Mouse (Mus musculus): ENCODE results near the gene Tent5a.

The Tent5a gene

DNA sequence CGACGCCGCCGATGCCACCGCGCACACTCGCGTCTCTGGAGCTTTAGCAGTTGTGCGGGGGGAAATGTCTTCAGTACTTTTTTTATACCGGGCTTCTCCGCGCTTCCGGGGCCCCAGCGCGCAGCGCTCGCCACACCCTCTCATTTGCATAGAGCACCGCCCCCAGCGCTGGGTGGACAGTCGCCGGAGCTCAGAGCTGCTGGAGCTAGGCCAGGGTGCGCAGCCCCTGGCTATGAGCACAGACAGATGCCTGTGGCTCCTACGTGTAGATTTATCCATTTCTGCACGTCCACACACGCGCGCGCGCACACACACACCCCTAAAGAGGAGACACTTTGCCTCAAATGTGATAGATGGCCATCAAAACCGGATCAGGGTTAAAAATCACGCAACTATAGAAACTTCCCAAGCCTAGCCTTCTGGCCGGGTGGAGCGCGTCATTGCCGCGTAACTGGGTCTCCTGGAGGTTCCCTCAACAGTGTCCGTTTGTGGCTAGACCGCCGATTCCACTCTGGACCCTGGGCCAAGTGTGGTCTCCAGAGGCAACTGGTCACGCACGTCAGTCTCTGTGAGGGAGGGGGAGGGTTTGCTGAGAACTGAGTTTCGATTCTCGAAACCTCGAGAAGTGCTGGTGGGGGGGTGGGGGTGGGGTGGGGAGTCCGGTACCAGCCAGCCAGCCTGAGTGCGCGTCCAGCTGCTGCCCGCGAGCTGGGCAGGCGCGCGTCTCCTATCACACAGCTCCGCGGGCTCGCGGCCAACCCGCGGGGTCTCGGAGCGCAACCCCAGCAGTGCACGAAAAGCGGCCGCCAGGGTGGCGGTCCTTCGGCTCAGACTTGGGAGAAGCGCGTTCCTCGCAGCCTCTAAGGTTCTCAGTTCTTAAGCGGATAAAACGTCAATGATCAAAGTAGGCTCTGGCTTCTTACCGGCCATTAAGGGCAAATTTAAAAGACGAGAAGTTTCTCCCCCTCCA lies at the start of gene Tent5a:
Gene Tent5a, minus strand, starts transcription at position 107 of the 970 bp plus-strand sequence.
- peak; percentile 82 for DNase-seq

DNA sequence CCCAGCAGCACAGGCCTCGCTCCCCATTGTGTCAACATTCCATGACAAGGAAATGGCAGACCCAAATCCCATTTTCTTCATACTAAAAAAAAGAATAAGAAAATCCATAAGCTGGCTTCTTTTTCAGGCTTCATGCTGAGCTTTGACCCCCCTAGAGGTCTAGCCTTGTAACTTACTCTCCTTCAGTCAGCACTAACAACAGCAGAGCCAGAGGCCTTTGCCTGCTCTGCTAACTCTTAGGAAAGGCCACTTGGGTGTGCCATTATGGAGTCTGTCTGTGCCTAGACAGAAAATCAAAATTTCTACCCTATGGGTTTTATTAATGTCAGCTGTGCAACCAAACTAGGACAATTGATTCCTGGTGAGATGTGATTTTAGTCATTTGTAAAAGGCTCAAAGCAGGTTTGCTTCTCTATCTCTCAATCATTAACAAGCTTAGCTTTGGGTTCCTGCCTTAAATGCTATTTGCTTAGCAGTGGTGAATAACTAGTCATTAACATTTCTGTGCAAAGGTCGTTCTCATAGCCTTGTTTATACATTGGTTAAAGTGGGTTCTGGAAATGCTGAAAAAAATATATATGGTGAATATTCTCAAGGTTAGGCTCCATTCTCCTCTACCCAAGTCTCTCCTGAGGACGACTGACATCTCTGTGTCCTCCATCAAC lies 49.6 kb upstream of the Tent5a start:
- DNase-seq, result no peak

DNA sequence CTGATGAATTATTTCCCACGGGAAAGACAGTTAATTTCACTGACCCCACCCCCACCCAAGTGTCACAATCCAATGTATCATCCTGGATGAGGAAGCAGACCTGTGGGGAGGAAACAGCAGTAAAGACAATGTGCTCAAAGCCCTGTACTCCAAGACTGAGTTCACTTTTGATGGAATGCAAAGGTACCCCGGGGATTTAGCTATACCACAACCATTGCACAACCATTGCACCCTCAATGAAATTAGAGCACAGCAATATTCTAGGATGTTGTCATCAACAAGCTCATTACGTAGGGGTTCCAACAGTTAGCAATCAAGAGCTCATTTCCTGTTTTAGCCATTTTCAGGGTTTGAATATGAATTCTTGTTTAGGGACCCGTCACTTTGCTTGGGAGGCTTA lies 48.0 kb upstream of the Tent5a start:
- no peak for DNase-seq

DNA sequence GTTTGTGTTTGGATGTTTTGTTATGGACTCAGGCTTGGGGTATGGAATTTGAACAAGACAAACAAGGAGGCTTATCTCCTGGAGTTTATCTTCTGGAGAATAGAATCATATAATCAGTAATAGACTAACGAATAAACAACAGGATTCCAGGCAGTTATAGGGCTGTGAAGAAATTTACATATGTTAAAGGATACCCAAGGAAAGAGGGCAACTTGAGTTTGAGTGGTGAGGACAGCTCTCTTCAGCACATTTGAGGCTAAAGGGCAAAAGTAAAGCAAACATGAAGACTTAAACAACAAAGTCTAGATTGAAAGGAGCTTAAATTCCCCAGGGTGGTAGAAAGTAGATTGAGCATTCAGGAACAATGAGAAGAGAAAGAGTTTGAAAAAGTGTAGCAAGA lies 44.9 kb upstream of the Tent5a start:
- DNase-seq, result no peak

DNA sequence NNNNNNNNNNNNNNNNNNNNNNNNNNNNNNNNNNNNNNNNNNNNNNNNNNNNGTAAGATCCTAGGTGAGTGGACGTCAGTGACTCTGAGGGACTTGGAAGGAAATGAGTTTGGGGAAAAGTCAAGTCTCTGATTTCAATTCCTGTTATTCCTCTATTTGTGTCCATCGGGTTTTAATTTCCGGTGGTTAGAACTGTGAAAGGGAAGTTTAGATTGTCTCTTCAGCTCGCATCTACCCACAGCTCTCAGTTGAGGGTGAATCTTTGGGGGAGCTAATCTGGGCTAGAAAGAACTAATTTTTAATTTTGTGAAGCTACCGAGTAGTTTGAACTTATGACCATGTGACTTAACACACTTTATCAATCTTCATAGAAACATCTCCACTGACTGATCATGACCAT lies 42.4 kb upstream of the Tent5a start:
- DNase-seq, result no peak

DNA sequence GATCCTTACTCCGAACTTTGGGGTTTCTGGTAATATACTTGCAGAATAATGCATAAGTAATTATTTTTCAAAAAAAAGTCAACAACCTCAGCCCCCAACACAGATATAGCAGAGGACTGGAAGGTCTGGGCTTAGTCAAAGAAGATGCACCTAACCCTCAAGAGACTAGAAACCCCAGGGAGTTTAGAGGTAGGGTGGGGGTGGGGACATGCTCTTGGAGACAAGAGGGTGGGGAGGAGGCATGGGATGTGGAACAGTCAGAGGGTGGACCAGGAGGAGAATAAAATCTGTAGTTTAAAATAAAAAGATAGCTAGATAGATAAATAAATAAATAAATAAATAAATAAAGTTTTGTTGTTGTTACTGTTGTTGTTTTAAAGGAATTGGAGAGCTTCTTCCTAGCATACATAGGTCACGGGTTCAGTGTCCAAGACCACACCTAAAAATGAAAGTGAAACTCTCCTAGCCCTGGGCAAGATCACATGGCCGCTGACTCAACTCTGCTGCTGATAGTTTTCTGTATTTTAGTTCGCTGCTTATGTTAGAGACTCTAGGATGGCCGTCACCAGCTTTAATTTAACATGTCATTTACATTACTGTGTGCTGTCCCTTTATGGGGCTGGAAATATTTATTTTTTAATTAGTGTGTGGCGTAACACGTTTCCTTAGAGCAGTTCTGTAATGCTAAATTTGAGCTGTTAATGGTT lies 30.2 kb upstream of the Tent5a start:
- no peak for DNase-seq

DNA sequence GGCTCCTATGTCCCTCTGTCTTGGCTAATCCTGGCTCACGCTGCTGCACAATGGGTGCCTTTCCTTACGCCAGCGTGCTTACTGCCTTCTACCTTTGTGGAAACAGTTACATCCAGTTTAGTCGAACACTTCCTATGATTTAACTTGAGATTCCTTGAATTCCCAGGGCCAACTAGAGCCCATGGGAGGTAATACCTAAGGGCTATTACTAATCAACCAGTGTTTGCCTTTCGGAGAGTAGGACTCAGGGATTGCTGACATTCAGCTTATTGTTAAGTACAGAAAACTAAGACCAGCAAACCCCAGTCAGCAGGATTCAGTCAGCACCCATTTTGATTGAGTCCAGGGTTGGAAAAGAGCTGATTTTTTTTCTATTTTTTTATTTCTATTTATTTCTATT lies 28.4 kb upstream of the Tent5a start:
- no peak for DNase-seq

DNA sequence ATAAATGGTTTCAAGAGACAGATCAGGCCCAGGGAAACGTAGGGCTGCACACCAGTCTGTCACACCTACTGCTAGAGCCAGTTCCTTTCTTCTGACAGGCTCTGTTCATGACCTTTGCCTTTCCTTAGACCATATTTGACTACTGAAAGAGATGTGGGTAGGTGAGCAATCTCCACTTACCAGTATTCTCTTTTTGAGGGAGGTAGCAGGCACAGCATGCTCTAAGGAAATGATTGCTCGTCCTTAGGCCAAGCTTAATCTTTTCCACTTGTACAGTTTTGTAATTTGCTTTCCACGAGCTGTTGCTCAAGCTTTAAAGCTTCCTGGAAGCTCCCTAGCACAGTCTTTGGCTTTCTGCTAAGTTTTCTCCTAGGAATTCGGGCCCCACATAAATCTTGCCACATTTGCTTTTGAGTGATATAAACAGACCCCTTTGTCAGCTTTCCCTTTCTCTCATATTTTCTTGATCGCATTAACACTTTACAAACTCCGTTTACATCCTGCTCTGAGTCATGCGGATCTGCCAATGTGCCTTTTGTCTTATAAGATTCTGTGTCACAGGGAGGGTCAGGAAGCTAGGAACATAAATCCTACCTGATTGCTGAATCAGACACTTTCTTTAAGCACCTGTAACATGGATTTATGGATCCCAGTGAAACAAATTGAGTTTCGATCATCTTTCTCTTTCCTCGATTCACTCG lies 20.8 kb upstream of the Tent5a start:
- DNase-seq, result no peak

DNA sequence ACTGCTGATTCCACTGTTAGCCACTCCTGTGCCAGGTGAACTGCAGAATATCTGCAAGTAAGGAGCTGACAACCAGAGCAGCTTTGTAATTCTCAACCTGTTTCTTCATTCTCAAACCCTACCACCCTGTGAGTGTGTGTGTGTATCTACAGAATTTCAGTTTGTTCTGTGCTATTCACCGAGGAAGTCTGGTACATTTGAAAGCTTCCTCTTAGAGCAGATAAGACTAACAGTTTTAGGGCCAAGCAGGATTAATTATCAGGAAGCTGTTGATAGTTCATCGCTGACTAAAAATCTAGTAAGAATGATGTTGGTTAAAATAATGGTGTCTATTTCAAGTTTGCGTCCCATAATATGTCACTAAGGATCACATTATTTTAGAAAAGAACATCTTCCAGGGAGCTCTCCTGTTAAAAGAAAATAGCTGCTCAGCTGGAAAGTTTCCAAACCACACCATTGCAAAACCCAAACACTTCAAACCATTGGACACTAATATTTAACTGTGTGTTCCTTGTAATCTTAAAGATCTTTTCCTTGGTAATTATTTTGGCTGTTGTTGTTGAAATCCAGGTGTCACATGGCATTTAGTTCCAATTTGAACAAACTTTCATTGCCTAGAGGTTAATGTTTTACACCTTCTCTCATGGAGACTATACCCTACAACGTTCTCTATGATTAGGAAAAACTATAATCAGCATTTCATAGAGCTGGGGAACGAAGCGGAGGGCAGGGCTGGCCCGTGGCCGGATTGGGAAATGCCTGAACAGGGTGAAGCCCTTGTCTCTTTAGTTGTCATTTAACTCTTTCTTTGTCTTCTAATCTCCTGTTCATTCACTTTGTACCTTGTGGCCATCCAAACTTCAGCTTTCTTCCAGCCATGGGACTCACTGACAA lies 16.0 kb upstream of the Tent5a start:
- DNase-seq, result peak; percentile 16

DNA sequence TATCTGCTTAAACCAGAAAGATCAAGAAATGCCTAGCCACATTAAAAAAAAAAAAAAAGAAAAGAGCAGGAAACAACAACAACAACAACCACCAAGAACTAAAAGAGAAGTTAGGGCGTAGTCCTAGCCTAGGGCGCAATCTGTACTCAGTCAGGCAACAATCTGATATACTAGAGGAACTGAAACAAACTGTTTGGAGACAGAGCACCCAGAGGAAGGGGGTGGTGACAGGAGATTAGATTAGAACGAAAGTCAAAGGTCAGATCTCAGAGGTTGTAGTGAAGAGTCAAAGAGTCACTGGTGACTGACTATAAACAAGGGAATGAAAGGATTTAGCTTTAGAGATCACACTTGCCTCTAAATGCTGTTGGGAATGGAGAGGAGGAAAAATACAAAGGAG lies 13.2 kb upstream of the Tent5a start:
- no peak for DNase-seq

DNA sequence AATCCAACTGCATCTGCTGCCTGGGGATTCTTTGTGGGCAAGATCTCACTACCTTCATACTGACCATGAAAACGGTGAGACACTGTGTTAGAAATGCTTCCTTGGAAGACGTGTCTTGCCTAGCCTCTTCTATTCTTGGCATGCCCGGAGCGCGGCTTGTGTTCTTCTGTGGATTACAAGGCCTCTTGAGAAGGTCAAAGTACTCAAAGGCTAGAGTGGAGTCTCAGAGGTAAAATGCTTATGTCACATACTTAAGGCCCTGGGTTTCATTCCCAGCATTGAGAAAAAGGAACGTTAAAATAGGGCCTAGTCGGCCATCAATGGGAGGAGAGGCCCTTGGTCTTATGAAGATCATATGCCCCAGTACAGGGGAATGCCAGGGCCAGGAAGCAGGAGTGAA lies 8.9 kb upstream of the Tent5a start:
- no peak for DNase-seq

DNA sequence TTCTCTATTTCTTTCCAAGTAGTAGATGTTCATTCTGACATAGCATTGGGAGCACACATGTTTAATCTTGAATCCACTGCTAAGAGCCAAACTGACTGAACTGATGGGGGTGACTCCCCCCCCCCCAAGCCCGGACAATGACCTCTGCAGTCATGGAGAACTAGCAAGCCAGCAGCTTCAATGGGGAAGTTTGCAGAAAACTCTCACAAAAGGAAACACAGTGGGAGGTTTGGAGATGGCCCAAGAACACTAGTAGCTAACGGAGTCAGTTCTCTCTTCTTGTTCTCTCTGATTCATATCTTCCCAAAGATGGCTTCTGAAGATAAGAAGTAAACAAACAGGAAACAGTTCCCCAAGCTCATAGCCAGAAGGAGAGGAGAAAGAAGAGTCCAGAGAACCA lies 4.4 kb upstream of the Tent5a start:
- DNase-seq, result no peak

DNA sequence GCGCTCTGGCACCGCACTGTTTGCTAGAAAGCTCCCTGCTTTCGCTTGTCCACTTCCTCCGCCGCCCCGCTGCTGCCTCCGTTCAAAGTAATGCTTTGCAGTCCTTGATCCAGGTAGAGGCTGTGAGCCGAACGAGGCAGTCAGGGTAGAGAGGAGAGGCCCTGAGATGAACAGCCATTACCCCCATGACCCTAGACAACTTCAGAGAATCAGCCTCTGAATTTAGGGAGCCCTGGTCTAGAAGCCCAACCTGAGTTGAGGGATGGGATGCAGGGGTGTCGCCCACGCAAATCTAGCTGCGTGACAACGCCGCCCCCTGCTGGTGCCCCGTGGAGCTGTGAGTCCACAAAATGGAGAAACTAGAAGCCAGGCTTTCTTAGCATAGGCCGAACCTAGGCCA lies 1.1 kb upstream of the Tent5a start:
- DNase-seq, result peak; percentile 92

DNA sequence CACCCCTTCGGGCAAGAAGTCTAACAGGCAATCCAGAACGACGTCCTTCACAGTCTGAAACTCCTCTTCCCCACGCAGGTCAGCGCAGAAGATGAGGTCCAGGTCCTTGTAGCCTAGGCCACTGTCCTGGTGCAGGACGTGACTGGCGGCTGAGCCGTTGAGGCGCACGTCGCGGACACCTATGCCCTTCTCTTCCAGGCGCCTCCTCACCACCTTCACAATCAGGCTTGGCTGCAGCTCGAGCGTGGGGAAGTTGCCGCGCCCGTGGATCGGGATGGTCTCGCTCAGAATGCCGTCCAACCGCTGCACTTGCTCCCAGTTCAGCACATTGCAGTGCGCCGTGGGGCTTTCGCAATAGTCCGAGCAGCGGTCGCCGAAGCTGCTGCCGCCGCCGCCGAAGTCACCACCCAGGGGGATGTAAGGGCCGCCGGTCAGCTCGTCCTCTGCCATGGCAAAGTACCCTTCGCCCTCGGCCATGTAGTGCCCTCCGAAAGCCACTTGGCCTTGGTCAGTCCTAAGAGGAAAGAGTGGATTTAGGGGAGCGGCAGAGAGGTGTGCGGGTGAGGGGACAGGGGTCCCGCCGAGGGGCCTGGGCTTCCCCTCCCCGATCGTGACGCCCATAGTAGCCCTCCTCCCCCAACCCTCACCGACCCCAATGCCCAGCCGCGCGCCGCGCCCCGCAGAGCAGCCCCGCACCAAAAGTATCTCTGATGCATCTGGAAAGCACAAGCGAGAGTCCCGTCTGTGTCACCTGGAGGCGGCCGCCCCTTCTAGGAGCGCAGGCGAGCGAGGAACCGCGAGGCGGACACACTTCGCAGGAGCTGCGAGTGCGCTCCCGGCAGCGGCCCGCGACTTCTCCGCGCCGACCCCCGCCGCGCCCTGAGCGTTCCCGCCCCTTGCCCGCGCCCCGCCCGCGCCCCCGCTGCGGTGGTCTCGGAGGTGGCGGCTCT lies 581 bp downstream of the Tent5a start:
- peak; percentile 64 for DNase-seq

DNA sequence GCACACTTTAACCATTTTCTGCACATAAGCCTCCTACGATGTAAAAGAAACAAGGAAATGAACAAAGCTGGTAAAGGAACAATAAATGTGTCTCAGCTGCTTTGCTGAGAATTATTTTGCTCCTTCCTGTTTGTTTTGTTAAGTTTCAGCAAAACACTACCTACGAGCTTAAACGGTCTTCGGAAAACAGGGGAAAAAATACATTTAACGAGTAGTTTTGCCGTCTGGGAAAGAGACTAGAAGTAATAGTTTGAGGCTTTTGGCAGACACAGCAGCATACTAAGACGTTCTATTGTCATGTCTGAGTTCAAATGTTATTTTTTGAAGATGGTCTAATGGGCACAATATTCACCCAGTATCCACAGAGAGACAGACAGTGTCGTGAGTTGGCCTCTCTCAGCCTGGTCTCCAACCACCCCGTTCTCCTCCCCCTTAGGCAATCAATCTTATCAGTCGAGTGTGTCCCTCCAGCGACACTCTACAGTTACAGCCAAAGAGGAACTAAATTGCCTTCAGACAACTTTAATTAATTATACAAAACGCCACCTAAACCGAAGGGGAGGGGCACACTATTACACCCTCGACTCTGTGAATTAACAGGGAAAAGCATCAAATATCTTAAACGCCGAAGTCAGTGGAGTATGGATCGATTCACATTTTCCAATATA lies 1.8 kb downstream of the Tent5a start:
- no peak for DNase-seq

DNA sequence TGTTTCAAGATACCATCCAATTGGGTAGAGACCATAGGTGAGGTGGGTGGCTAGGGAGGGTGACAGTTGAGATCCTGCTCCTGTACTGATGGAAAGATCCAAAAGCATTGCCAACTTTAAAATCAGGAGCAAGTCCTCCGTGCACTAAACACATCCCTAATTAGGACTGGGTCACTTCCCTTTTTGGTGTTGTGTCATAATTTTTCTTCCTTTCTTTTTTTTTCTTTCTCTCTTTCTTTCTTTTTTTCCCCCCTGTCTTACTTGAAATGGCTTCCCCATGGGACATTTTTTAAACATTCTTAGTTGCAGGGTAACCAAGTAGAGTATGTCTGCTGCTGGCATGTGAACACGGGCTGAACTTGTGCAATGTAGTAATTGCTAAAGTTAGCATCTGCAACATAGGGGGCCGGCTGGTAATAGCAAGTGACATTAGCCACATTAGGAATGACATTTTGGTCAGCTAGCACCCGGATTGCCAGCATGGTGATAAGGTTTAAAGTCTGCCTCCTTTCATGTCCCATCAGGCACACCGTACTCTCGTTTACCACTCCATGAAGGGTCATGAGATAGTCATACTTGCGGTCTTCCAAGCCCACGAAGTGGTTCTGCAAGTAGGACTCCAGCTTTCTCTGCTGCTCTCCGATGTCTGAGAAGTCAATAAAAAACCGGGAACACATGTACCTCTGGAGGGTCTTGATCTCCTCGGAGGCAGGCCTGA lies 2.8 kb downstream of the Tent5a start:
- no peak for DNase-seq

DNA sequence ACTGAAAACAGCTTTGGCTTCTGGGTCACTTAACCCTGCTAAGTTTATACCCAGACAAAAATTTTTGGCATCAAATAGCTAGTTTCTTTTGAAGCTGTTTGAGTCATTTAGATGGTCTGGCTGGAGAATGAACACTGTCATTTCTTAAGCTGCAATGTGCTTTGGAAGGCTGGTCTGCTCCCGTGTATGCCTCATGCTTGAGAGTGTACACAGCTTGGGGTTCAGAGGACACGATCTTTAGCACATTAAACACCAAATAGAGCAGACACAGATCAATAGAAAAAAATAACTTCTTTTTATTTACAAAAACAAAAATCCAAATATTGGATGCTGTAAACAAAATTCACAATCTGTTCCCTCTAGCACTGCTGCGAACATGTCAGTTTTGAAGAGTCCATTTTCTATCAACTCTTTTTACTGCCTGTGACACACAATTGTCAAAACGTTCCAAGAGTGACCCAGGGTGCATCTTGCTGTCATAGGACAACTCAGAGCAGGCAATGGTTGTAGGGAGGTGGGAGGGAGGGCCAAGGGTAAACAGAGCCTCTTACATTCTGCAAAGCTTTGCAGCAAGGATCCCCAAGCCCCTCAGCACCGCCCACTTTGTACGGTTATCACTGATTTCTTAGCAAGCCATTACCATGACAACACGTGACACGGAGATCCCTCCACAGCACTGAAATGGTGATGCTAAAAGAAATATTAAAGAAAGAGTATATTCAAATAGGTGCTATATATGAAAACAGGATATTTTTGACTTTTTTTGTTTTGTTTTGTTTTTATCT lies 6.8 kb downstream of the Tent5a start:
- no peak for DNase-seq

DNA sequence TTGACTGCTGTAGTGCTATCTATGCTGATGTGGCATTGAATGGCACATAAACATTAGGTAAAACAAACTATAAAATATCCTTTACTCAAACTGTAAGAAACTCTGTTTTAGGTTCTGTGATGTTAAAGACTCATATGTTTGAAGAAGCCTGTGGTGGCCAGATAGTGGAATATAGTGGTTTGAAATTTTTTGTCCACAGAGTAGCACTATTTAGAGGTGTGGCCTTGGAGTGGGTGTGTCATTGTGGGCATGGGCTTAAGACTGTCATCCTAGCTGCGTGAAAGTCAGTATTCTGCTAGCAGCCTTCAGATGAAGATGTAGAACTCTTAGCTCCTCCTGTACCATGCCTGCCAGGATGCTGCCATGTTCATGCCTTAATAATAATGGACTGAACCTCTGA lies 11.0 kb downstream of the Tent5a start:
- no peak for DNase-seq

DNA sequence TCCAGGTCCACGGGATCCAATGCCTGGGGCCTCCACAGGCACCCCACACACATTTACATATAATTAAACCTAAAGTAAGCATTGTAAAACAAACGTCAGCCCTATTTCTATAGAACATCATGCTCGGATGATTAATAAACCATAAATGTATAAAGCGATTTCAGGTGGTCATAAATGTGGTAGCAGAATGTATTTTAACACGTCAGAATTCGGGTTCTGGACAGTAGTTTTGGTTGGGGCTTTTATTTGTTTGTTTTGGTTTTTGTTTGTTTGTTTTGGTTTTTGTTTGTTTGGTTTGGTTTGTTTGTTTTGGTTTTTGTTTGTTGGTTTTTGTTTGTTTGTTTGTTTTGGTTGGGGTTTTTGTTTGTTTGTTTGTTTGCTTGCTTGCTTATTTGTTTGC lies 14.7 kb downstream of the Tent5a start, which contains the start of gene Gm11114:
Gene Gm11114, plus strand, starts transcription at position 301 of the 400 bp plus-strand sequence.
- no peak for DNase-seq

All from lung, postnatal 14 days (tissue).